Mouse (Mus musculus) layer of hippocampus, adult 18-20 months (tissue): ENCODE measurements at regions not wholly inside any gene's neighbourhood (a gene's known extent, or its start where the extent isn't known, plus 50 kb on each side); places are given as distances from the start of the nearest gene placed in this dataset.

Source experiments
- DNase-seq, 2 experiments: peaks; one replicate each; pipeline ENCODE4 v3.0.0; 2022; ENCODE audit warnings: low spot score in 2 of 2

DNA sequence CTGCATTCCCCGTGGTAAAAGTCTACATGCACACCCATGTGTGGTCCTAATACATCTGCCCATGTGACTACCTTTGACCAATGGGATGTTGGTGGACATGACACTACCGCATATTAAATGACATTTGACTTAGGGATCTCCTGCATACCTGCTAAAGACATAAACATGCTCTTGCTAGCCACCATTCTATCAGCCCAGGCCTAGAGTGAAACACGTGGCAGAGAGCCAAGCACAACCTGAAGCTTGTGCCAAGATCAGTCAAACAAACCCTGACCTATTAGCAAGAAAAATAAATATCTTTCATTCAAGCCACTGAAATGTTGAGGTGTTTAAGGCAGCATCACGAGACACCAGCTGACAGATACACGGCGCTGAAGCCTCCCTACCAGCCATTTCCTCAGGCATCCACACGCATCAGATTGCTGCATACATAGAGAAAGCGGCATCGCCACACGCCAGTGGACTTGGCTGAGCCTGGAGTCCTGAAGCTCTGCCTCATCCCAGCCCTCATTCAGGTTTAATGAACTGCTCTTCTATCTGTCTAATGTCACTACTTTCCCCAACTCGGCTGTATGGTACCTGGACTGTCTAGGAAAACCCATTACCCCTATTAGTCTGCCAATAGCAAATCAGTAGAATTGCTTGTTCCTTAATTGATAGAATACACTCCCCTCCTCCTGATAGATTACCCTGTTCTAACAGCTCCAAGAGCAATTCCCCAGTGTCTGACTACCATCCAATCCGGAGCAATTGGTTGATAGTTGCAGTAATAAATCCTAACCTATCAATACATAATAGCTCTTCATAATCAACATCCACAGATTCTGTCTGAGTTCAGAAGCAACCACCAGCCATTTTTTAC lies 242.8 kb upstream of the Rsrc1 start:
- DNase-seq = no peak

DNA sequence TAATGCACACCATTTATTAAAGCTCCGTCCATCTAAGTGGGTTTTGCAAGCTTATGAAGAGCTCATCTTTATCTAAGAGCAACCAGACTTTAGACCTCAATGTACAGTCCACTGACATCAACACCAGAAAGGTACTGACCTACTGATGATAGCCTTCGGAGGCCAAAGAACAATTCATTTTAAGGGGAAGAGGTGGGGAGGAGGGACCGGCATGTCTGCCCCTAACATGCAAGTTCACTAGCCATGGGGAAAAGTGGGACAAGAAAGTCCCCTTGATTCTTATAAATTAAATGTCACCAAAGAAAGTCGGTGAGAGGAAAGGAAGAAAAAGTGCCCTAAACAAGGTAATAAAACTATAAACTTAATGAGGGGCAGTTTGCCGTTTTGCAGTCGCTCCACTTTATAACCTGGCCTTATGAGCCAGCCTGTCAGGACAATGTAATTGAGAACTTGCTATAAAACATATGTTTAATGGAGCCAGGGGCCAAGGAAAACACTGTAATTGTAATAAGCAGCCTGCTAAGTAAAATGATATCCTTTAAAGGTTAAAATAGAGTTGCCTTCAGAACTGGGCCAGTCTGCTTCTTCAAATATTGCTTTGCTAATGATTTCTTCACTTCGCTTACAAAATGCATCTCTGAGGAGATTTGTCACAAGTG lies 241.7 kb upstream of the Rsrc1 start:
- no peak for DNase-seq

DNA sequence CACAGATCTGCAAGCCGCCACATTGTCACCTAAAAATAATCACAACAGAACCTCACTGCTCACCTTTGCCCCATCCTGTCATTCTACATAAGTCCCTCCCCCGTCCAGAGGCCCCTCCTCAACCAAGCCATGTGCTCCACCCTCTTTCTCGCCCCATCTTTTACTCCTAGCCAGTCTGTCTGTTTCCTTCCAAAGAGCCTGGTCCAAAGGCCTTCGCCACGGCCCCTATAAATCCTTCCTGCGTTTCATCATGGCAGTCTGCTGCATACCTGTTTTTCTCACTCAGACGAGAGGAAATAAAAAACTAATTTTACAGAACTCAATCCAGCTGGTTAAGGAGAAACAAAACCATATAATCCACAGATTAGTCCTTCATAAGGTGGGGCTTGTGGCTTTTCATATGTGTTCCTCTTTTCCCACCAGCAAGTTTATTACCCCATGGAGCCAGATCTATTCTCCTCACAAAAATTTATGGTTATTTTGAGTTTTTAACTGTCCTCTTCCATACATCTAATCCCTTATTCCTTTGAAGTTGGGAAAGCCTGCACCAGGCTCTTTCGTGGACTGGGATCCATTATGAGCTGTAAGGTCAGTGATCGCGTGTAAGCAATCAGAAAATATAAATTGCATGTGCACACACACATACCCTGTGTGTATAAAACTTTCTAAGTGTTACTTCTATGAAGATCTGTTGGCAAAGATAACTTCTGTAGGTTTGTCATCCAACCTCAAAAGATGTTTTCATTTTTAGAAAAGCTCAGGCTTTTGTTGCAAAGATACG lies 236.9 kb upstream of the Rsrc1 start:
- DNase-seq = no peak

DNA sequence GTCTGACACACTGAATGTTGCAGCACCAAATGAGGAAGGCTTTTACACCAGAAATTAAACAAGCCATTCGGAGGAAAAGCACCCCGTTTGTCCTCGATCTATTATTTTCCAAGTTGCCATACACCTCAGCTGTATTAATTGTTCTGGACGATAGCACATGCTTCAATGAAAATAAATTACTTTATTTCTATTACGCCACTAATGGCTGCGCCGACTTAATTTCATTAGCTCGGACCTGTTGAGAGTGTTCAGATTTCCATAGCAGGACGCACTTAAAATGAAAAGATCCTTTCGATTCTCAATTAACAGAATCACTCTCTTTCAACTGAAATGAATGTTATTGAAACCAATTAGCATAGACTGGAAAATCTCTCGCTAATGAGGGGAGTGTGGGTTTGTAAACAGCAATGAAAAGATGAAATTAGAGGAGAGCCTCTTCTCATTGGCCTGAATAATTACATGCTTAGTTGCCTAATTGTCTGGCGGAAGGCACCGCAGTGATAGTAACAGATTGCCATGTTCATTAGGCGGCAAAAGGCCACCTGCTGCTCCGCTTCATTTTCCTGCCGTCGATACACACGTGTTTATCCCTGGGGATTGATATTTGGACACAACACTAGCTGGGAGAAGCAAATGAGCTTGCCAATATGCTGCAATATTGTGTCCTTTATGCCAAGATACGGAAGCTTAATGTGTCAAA lies 234.7 kb upstream of the Rsrc1 start:
- peak in 1 of 2 experiments; percentile 53 for DNase-seq

DNA sequence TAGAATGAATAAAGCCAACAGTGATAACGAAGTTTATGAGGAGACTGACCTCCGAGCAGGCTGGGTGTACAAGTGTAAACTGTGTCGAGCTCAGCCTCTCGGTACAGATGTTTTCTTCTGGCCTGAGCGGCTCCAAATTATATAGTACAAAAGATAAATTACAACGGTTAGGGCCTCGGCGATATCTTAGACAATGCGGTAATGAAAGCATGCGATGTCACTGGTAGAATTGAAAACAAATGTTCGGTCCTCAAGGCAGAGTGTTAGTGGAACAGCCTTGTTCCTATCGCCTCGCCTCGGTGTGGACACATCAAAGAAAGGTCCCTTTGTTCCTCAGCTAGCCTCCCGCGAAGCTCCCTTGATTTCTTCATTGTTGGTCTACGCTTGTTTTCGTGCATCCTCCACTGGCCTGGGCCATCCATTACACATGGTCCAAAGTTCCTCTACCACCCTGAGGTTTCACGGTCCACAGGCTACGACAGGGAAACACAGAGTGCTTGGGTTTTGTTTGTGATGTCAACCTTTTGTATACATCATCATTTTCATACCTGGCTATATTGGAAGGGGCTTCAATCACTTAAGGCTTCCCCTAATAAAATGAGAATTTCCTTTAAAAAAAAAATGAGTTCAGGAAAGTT lies 234.0 kb upstream of the Rsrc1 start:
- no peak for DNase-seq

DNA sequence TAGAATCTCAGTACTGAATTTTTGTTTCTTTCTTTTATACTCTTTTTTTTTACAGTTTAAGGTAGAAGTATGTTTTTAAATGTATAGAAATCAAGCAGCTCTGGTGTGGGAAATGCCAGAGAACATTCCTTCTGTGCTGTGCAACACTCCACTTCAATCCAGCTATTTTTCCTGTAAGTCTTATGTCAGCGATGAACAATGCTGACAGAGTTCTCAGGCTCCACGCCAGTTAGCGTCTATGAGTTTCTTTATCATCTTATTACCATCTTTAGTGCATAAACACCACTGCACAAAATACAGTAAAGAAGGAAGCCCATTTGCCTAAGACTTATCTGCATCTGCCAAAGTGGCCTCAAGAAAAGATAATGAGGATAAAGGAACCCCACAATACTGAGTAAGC lies 223.0 kb upstream of the Rsrc1 start:
- no peak for DNase-seq

DNA sequence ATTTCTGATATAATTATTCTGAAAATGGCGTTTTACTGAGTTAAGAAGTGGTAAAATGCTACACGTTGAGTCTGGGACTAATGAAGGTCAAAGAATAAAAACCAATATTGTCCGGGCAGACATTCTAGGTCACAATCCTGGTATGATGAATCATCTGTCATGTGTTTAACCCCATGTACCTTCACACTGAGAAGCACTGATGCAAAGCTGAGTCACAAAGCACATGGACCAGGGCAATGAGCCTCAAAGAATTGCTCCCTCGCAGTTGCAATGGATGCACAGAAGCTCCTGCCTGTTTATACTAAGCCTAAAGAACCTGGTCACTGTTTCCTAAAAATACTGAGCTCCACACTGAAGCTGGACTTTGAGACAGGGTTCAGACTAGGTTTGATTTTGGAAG lies 221.3 kb upstream of the Rsrc1 start:
- DNase-seq = no peak

DNA sequence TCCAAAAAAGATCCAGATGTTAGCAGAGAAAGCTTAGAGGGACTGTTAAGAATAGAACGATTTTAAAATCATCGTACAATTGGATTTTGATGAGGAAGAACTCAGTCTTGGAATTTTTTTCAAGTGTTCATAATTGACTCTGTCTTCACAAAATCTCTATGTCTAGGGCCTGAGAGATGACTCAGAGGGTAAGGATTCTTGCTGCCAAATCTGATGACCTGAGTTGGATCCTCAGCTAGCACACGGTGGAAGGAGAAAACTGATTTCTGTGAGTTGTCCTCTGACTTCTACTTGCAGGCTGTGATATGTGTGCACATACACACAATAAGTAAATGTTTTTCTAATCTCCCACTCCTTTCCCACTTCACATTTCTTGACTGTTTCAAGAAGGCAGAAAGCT lies 218.7 kb upstream of the Rsrc1 start:
- DNase-seq = no peak

DNA sequence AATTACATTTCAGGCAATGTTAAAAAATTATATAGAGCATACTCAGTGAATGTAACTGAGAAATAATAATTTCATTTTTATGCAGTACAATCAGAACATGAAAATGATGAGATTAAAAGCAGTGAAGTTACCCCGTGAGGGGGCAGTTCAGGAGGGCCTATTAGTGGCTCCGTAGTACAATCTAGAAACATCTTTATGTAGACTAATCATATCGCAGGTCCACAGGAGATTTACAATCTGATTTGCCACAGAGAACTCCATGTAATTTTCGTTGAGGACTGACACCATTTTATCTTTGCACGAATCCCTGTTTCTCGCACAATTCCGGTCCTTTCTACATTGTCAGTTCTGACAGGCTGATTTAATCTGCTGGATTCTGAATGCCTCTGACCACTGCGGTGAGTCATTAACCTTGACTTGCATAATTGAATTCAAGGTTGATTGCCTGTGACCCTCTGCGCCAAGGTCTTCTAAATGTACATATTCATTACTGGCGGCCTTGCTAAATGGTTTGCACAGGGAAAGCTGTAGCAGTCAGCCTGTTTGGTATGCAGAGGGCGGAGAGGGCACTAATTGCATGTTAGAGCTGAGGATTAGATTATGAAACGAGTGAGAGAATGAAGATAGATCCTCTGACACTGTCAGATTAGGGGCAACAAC lies 183.7 kb upstream of the Rsrc1 start:
- no peak for DNase-seq

DNA sequence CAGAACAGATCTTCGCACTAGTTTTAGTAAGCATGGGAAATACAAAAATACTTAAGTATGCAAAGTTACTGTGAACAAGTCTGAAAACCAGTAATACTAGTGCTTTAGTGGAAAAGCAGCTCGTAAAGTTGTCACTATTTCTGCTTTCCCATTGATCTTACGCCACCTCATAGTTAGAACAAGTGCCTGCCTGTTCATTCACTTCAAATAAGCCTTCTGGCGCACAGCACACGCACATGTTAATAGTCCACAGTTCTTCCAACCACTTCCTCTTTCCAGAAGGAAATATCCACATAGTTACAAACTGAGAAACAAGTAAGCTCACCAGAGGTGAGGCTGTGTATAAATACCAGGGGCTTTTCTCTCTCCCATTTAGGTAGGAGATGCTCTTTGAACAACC lies 182.9 kb upstream of the Rsrc1 start:
- DNase-seq = no peak

DNA sequence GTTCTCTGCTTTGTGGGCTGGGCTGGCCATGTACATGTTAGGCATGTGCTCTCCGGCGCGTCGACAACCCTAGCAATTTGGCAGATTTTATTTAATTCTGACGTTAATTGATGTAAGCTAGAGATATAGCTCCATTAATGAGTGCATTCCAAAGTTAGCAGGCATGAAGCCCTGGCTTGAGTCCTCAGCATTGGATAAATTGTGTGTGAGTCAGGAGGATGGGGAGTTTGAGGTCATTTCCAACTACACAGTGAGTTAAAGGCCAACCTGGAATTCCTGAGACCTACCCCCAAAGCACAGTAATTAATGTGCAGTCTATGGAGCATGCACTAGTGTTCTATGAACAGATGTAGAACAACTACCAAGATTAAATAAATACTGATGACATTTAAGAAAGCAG lies 178.7 kb upstream of the Rsrc1 start:
- DNase-seq = no peak

DNA sequence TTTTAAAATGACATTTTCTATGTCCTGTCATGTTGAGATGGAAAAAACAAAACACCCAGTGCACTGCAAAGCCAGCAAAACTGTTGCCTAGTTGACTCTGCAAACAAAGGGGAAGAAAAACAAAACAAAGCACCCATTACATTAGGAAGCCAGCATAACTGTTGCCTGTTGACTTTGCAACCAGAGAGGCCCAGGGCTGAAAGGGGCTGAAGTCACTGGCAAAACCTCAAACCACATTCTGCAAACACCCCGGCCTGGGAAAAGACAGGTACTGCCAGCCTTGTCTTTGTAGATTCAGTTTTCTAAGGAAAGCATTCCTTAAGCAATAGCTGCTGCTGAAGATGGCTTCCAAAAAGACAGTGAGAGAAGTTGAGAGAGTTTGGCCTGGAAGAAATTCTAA lies 175.0 kb upstream of the Rsrc1 start:
- DNase-seq = no peak

DNA sequence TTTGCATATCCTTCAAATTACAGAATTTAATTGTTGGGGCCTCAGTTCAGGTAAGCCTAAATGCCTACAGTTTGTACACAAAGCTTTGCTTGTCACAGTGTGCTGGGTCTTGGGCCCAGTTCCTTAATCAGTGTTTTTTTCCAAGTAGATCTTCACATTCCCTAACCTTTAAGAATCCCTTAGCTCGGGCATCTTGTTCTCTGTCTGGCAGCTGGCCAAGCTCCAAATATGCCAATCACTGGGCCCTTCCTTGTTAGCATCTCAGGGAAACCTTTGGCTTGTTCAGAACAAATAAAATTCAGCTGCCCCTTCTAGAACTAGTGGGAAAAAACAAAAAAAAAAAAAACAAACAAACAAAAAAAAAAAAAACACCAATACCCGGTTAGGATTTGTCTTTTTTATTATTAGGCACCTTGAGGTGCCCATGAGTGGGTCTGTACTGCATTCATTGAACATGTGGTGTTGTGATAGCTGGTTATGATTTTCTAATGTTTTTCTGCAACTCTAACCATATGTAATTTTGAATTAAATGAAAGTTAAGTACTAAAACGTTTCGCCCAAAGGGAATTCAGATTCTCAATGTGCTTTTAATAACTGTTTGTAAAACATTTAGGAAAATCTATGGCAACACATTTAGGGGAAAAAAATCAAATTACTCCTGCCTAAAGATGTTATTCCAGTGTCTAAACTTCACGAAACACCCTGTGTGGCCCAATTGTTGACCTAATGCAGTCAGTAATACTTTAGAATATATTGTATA lies 168.3 kb upstream of the Rsrc1 start:
- peak in 1 of 2 experiments; percentile 5 for DNase-seq

DNA sequence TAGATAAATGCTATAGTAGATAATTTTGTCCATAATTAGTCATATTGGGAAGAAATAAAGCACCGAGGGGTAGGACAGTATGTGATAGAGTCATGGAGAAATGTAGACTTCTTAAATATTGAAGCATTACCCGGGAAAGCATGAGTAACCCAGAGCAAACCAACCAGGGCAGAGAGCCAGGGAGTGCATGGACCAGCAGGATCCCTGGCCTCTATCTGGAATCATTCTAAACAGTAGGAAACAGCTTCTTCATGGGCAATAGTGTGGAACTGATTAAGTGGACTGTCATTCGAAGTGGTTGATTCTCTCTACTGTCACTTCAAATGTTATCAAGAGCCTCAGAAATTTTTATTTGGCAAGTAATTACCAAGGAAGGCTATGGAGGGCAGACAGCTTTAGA lies 155.4 kb upstream of the Rsrc1 start:
- no peak for DNase-seq
